Mouse (Mus musculus) liver, embryonic 14.5 days (tissue): Measurements from ENCODE around the gene Kank2. TPM values are rescaled to one million over a fixed set of nuclear protein-coding genes. Genes with fewer than 3 reads are reported as not detected.
"Not testable (repeated sequence)": the region's sequence is repeated elsewhere in the genome, so short reads cannot be mapped to it uniquely, and the experiment has no call there.

Source experiments
- ATAC-seq: fragments of 200-750 bp; cut with Nextera tagmentation; 2 replicates; pipeline ENCODE4 v1.8.0; 2017; ENCODE audit warnings: moderate number of reproducible peaks, mild to moderate bottlenecking, moderate library complexity; ENCODE audit not compliant: insufficient read depth
- DNase-seq, 3 experiments: peaks; one replicate each; pipeline ENCODE4 v3.0.0-alpha.2; 2012 to 2013; ENCODE audit warnings: low read depth in 3 of 3, low spot score in 3 of 3
- H3K27ac ChIP-seq: fragments of 300-500 bp; sonication (generic); 2 replicates; pipeline ENCODE4 v1.5.1; 2014; ENCODE audit warnings: moderate library complexity, mild to moderate bottlenecking, control low read depth, inconsistent platforms
- H3K27me3 ChIP-seq: fragments of 300-500 bp; sonication (generic); 2 replicates; pipeline ENCODE4 v1.6.1; 2014; ENCODE audit warnings: mild to moderate bottlenecking, low read length, moderate library complexity; ENCODE audit not compliant: control insufficient read depth, insufficient read depth
- H3K36me3 ChIP-seq: fragments of 300-500 bp; sonication (generic); replicated peaks from 2 replicates; pipeline ENCODE4 v1.6.1; 2014; ENCODE audit warnings: low read depth; ENCODE audit not compliant: control insufficient read depth, insufficient read depth
- H3K4me1 ChIP-seq, 2 experiments: fragments of 200-500 bp in 1 of 2; fragments of 300-500 bp in 1 of 2; sonication (generic) in 1 of 2; replicated peaks; 2 replicates each; pipeline ENCODE4 v1.6.1; 2012 to 2014; ENCODE audit warnings: antibody characterized with exemption in 1 of 2, inconsistent platforms in 1 of 2, low read length in 1 of 2; ENCODE audit not compliant: control insufficient read depth in 2 of 2, insufficient read depth in 2 of 2
- H3K4me2 ChIP-seq: fragments of 300-500 bp; sonication (generic); 2 replicates; pipeline ENCODE4 v1.6.1; 2014; ENCODE audit warnings: low read depth, mild to moderate bottlenecking, control low read depth, moderate library complexity
- H3K4me3 ChIP-seq, 2 experiments: fragments of 200-500 bp in 1 of 2; fragments of 300-500 bp in 1 of 2; sonication (generic) in 1 of 2; 2 replicates each; pipeline ENCODE4 v1.5.1; 2012 to 2014; ENCODE audit warnings: low read depth in 2 of 2, low read length in 2 of 2, mild to moderate bottlenecking in 2 of 2, control low read depth in 1 of 2, inconsistent platforms in 1 of 2, moderate library complexity in 1 of 2; ENCODE audit not compliant: insufficient read depth in 1 of 2
- H3K9ac ChIP-seq: fragments of 300-500 bp; sonication (generic); replicated peaks from 2 replicates; pipeline ENCODE4 v1.6.1; 2014; ENCODE audit warnings: mild to moderate bottlenecking, control low read depth, moderate library complexity
- H3K9me3 ChIP-seq: fragments of 300-500 bp; sonication (generic); 2 replicates; pipeline ENCODE4 v1.6.1; 2016; ENCODE audit warnings: low read length, mixed read lengths; ENCODE audit not compliant: control insufficient read depth
- CTCF ChIP-seq: IDR thresholded peaks from 2 replicates; pipeline ENCODE4 v1.5.1; 2016; ENCODE audit warnings: antibody characterized with exemption, low read depth, control low read depth
- EP300 ChIP-seq: IDR thresholded peaks from 2 replicates; pipeline ENCODE4 v1.6.1; 2016; ENCODE audit warnings: antibody characterized with exemption, low read depth
- WGBS: fragments of 180-500 bp; shearing (Covaris S2); extraction: QIAGEN DNeasy Blood & Tissue Kit; methylation state at CpG from one replicate; pipeline ENCODE4 v1.1.7; 2014; ENCODE audit not compliant: insufficient replicate concordance; 5-methylcytosine and 5-hydroxymethylcytosine counted together
- polyA plus RNA-seq, 2 experiments: library from polyadenylated mRNA; depleted of rRNA in 1 of 2; stranded (reverse) in 1 of 2; unstranded in 1 of 2; fragments of >200 nt; fragmentation: Nextera tagmentation in 1 of 2; extraction: Ambion mirVana in 1 of 2; gene quantifications; 2 replicates each; pipeline versions ENCODE4 v1.2.1 to v1.2.3; 2012 to 2014

Gene Kank2
- polyA plus RNA-seq, 2 experiments: 1.2 to 3.9 TPM

GRCm38 (mm10) chr9:21784517-21785307 lies 13.8 kb downstream of the Kank2 start:
- Histone ChIP-seq H3K27ac (no peak overlapping the region), H3K4me2 (no peak overlapping the region), H3K27me3 (no peaks in the 10 kb centered on the region), H3K4me1 (no peaks in the 10 kb centered on the region), H3K36me3 (no peaks in the 10 kb centered on the region), H3K9me3 (no peaks in the 10 kb centered on the region), H3K4me3 (no peak overlapping the region), H3K9ac (no peak overlapping the region)
- no peak for TF ChIP-seq EP300
- TF ChIP-seq CTCF: no peak
- 60% methylated on average over 7 of the region's 7 CpGs for WGBS
- ATAC-seq (no peak), DNase-seq (no peak)

GRCm38 (mm10) chr9:21781657-21782468 lies 16.7 kb downstream of the Kank2 start:
- Histone ChIP-seq H3K9ac (no peak overlapping the region), H3K4me1 (no peaks in the 10 kb centered on the region), H3K9me3 (no peaks in the 10 kb centered on the region), H3K36me3 (peaks cover 2% of the 10 kb centered on the region), H3K4me3 (no peak overlapping the region), H3K27me3 (no peaks in the 10 kb centered on the region), H3K27ac (no peak overlapping the region), H3K4me2 (no peak overlapping the region)
- TF ChIP-seq CTCF (no peak), EP300 (no peak)
- ATAC-seq (no peak), DNase-seq (no peak)
- WGBS: 57% methylated on average over 15 of the region's 15 CpGs

- H3K27me3 ChIP-seq: no peaks in the 10 kb centered on the region
- no peak overlapping the region for H3K27ac ChIP-seq
- H3K4me3 ChIP-seq: no peak overlapping the region
- H3K4me1 ChIP-seq: no peaks in the 10 kb centered on the region
- ATAC-seq (no peak), DNase-seq (no peak)
- WGBS: 56% methylated on average over 3 of the region's 3 CpGs
- no peak for TF ChIP-seq CTCF
- no peak for TF ChIP-seq EP300
- peaks cover 5% of the 10 kb centered on the region for H3K36me3 ChIP-seq
- no peak overlapping the region for H3K4me2 ChIP-seq
- no peak overlapping the region for H3K9ac ChIP-seq
- no peaks in the 10 kb centered on the region for H3K9me3 ChIP-seq
Measured at GRCm38 (mm10) chr9:21777726-21778125, 20.8 kb downstream of the Kank2 start.

- Histone ChIP-seq H3K36me3 (peaks cover 5% of the 10 kb centered on the region), H3K4me3 (no peak overlapping the region), H3K4me2 (no peak overlapping the region), H3K27me3 (no peaks in the 10 kb centered on the region), H3K9me3 (no peaks in the 10 kb centered on the region), H3K4me1 (no peaks in the 10 kb centered on the region), H3K9ac (no peak overlapping the region), H3K27ac (no peak overlapping the region)
- no peak for TF ChIP-seq EP300
- no peak for TF ChIP-seq CTCF
- no peak for DNase-seq
- ATAC-seq: no peak
- WGBS: 81% methylated on average over 16 of the region's 16 CpGs
Measured at GRCm38 (mm10) chr9:21774353-21774752, 24.2 kb downstream of the Kank2 start.

GRCm38 (mm10) chr9:21773396-21773795 lies 25.1 kb downstream of the Kank2 start:
- H3K27ac ChIP-seq, H3K4me2 ChIP-seq, DNase-seq, H3K36me3 ChIP-seq, H3K9me3 ChIP-seq, H3K4me1 ChIP-seq, H3K4me3 ChIP-seq, ATAC-seq, H3K27me3 ChIP-seq, H3K9ac ChIP-seq: not testable (repeated sequence)
- WGBS: 67% methylated on average over 5 of the region's 5 CpGs
